Mouse (Mus musculus) adrenal gland, postnatal 10 days (tissue): ENCODE measurements around the gene Actrt2. TPM values are rescaled to one million over a fixed set of nuclear protein-coding genes. Genes with fewer than 3 reads are reported as not detected.

ENCODE experiments used
- DNase-seq: peaks from one replicate; pipeline ENCODE4 v3.0.0; 2021; ENCODE audit warnings: mixed read lengths
- total RNA-seq, 2 experiments: library from RNA; stranded (reverse); gene quantifications; 2 replicates each; pipeline ENCODE4 v1.2.3; 2021

Gene Actrt2
- total RNA-seq, 2 experiments from 2014 or later = not detected

DNA sequence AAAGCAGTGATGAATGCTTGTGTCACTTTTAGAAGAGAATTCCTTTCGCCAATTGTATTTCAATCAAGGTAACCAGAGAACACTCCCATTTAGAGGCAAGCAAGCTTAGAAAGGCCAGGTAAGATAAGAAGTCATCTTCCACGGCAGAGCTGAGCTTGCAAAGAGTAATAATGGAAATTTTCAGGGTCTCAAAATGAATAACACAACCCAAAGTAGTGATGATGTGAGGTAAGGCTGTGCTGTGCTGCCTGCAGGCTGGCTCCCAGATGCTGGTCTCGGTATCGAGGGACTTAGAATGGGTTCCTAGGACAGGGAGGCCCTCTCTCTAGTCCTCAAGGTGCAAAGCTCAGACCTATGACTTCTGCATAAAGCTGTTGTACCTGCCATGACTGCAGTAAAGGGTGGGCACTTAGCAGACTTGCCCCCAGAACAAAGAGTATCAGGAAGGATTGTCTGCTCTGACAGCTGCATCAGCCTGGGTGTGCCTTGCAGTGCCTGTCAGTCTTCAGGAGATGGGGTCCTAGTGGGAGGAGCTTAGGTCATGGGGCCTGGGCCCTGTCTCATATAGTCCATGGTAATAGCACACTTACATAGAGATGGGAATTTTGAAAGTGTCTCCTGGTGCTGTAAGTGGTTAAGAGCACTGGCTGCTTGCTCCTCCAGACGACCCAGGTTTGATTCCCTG is 15.5 kb upstream of the Actrt2 start:
- DNase-seq = no peak

DNA sequence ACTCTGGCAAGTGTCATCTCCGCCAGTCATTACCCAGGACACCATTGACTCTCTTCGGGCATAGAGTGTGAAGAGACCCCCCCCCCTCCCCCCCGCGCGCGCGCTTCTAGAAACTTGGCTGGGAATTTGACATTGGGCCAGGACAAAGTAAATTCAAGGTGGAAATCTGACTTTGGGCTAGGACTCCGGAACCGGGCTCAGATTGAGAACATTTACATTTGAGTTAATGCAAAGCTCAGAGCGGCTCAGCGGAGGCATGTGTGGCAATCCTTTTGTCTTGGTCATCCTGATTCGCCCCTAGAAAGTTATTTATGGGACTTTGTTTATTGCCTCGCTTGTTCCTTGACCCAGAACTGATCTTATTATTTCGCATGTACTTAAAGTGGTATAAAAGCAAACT is 14.6 kb upstream of the Actrt2 start:
- no peak for DNase-seq

DNA sequence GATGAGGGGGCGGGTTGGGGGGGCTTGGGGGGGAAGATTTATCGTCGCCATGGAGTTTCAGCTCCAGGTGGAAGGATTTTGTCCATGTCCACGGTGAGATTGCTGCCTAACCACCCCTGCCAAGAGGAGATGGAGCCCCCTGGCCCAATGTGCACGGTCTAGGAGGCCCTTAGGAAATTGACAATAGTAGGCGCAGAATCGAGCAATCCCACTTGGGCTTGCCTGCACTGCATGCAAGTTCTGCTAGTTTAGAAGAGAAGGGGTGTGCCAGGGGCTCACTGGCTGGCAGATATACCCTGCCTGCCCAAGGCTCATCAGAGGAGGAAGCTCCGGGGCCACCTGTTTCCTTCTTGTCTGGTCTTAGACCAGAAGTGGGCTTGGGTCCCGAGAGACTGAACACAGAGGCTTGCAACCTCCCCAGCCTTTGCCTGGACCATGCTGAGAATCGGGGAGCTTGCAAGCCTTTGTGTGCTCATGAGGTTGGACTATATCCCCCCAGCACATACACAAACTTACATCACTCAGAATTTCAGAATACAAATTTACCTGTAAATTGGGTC is 7.9 kb upstream of the Actrt2 start:
- DNase-seq = no peak

DNA sequence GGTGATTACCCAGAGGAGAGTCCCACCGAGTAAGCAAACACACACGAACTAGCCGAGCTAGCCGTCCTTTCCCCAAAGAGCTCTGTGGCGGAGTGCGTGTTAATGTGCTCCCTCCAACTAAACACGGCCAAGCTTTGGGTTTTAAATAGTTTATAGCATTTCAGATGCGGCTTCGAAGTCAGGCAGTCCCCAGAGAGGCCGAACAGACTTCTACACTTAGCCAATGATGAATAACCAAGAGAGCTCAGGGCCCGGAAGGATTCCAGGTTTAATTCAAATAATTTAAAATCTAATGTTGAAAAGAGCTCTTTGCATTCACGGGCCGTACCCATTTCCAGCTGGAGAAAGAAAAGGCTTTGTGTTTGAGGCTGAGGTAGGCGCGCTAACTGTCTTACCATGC is 7.3 kb upstream of the Actrt2 start:
- no peak for DNase-seq

DNA sequence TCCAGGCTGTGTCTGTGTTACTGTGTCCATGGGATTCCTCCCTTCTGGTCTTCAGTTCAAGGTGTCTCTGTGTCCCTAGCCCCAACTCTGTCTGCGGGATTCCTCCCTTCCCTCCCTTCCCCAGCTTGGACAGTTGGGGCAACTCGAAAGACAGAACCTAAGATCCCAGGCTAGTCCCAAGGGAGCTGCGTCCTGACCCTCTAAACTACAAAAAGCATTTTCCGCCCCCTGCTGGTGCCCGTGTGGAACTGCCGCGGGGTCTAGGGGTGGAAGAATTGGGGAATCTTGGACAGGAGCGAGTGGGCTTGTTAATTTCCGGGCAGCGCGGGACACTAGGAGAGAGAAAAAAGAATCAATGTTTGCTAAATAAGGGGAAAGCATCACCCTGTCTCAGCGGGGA is 6.9 kb upstream of the Actrt2 start:
- DNase-seq = peak; percentile 79

DNA sequence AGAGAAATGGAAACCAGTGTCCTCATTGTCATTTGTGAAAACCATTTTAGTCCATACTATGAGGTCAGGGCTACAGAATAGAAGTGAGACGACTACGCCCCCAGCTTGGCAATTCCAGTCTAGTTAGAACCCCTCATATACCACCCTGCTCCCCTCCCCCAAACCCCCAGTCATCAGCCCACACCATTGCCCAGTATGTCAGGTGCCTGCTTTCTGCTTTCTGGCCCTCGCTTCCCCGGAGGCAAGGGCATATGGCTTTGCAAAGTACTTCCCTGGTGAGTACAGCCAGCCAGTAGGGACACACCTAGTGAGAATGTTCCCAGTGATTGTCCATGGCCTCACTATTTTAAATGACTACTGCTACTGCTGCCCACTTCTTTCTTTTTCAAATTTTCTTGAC is 6.3 kb upstream of the Actrt2 start:
- no peak for DNase-seq

DNA sequence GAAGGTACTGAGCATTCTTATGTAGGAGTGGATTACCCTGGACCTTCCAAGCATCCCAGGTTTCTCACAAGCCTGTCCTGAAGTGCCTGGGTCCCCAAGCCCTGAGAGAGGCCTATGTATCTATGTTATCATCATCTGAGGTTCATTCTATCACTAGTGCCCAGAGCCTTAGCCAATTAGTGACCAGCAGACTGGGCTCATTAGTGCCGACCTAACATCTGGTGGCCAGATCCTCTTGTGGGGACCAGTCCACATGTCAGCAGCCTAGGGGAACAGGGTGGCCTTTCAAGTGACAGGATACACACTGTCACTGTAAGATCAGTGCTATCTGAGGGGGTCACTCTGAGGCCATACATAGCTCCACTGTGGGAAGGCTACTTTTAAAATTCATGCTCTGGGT is 4.4 kb upstream of the Actrt2 start:
- DNase-seq = no peak

DNA sequence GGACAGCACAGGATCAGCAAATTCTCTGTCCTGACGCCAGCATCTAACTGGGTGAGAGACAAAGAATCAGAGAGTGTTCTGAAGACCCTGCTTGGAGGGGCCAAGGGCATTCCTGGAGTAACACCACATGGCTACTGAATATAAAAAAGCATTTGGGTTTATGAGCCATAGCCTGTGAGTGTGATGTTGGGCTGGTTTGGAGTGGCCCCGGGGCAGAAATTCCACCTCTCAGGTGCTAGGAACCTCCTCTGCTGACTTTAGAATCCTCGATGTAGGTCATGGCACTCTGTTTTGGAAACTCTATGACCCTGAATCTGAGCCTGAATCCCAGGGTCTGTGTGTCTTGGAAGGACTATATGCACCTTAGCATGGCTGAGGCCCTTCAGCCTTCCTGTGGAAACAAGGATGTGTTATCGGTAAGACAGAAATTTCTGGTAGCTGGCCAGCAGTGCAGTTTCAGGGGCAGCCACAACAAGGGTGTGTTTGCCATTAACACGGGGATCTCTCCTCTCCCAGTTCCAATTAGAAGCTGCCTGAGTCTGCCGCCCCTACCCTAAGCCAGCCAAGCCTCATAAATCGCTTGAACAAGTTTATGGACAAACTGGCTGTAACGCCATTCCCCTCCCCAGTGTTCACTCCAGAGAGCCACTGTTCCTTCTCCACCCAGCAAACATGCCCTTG is 3.7 kb upstream of the Actrt2 start:
- DNase-seq = no peak

DNA sequence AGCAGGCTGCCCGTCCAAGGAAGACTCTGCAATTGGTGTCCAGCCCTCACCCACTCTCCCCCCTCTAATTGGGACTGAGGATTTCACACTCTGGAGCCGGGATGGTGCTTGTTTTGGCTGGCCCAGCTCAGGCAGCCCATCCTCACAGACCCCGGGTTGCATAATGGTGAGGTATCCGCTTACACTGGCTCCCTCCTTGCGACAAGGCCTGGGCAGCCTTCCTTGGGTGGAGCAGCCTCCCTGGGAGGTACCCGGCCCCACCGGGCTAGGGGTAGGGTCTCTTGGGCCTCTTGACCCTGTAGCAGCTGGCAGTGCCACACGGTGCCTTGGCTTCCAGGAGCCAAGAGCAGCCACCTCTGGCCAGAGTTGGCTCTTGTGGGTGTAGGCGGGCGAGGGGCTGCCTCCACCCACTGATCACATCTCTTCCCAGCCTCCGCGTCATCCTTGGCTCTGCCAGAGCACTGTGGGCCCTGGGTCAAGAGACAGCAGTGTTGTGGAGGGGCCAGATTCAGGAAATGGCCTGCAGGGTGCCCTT is 4.9 kb downstream of the Actrt2 start:
- DNase-seq = peak; percentile 70

DNA sequence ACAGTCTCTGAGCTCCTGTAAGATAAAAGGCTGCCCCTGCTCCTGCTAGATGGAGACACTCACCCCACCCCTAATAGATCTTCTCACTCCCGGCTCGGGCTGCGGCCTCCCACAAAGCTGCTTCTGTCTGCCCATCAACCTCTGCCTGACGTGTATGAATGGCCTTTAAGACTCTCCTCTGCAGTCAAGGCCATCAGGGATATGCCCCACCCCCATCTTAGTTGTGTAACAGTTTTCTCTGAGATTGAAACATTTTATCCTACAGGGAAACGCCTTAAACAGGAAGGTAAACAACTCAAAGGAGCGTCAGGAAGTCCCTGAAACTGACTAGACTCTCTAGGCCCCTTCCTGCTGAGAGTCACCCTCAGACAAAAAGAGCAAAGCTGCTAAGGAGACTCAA is 6.4 kb downstream of the Actrt2 start:
- DNase-seq = peak; percentile 18

DNA sequence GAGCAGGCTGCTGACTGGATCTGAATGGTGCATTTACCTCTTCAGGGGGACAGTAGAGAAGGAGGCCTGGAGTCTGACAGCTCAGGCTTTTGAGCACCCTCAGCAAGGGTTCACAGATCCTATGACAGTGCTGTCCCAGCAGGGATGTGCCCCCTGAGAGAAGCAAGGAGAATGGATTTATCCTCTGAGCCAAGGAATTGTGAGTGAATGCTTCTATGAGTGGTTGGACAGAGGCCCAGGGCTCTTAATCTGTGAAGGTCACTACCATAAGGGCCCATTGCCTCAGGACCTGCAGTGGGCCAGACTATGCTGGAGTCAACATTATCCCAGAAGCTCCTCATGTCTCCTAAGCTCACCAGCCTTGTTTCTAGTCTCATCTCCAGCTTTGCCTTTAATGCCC is 7.6 kb downstream of the Actrt2 start:
- DNase-seq = no peak

DNA sequence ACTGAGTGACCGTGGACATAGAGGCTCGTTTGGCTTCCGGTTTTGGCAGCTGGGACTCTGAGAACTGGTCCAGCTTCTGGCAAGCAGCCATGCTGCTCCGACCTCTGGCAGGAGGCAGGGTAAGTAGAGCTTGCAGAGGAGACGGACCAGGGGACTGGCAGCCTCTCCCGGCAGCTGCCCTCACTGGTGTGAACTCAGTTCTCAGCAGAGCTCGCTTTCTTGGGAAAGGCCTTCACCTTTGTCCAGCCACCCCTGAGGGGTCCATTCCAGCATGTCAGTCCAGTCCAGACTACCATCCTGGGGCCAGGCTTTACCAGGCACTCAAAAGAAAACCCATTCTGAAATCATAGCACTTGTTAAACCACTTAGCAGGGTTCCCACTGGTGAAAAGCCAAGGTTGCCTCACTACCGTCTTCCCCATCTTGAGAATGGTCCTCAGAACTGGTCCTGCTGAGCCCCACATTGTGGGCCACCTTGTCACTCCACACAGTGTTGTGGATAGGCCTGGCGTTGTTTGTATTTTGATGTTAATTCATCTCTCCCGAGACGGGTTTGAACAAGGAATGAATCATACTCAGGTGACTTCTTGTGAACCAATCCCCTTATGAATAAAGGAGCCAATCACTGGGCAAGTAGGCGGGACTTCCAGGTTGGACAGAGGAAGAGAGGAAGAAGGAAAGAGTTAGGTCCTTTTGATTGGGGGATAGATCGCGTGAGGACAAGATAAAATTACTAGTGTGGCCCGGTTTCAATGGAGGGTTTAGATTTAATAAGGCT is 12.3 kb downstream of the Actrt2 start:
- DNase-seq = peak; percentile 75

DNA sequence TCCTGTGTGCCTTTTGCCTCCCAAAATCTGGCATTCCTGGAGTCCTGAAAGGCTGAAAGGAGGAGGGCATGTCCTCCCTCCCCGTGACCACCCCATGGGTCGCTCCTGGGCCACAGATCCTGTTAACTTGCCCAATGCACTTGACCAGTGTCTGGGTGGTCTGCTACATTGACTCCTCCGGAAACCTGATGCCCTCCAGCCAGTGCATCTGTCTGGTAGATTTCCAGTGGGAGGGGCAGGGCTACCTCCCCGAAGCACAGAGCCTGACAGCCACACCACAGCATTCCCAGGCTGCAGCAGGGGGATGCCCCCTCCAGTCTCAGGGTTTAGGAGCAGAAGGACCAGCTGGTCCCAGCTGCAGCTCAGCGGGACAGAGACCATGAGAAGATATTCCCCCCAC is 15.2 kb downstream of the Actrt2 start:
- no peak for DNase-seq

DNA sequence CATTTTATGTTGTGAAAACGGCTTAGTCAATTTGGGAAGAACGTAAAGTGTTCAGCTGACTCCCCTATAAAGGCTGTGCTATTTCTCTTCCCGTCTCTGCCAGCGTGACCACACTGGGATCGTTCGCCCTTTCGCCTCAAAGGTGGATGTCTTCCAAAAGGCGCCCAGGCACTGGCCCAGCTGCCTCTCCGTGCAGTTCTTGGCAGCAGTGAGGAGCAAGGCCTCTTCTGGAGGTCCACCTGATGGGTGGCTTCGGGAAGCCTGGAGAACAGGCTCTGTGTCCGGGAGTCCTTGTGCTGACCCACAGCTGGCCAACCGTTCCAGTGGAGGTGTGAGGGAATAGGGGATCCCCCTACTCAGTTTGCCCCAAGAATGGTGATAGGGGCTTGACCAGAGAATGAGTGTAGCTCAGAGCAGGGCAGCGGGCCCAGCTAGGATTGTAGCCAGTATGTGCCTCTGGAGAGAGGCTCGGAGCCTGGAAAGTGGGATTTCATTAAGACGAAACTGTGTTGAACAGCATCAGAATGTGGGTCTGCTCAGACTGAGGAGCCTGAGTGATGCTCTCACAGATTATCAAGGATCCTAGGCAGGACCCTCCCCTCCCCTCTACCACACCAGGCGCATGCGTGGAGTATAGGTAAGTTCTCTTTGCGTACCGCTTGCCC is 18.5 kb downstream of the Actrt2 start:
- DNase-seq = peak; percentile 73

DNA sequence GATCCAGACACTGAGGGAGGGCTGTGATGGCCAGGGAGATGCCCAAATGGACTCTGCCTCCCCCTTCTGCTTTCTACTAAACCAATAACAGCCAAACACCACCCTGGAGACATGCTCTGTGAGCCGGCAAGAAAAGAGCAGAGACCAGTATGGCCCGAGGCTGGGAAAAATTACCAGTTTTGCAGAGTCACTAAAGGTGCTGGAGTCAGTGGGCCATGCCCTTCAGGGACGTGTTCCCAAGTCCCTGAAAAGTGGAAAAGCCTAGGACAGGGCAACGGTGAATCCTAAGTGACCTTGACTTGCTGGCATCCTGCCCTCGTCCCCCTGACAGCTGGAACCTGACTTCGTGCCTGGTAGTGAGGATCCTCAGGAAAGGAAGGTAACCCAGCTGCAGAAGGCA is 25.2 kb downstream of the Actrt2 start:
- no peak for DNase-seq

DNA sequence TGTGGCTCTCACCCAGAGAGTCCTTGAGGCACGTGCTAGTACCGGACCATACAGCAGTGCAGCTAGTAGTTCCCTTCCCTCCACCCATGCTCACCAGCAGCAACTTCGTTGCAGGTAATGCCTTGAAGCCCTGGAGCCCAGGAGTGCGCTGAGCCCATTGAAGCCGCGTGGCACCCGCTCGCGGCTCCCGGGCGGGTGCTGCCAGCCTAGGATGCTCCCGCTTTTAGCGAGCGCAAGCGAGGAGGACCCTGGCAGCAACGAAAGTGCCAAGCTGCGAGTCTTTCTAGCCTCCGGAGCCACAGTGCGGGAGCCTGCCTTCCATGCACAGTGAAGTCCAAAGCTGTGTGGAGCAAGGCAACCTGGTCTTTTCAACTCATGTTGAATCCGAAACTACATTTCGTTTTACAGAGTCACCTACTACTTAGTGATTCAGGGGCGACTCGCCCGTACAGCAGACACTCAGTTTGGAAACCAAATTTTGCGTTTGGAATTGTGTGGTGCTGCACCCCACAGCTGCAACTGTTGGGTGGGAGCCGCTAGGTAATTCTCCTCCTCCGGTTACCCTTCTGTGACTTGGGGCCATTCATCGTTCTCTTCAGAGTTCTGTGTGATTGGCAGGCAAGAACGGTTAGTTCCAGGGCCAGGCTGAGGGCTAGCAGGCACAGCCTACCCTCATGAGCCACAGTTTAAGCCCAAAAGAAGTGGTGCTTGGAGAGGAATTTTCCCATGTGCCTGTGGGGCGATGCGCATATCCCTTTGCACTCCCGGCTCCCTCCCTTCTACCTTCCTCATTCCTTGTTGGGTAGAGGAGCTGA is 26.2 kb downstream of the Actrt2 start:
- no peak for DNase-seq

DNA sequence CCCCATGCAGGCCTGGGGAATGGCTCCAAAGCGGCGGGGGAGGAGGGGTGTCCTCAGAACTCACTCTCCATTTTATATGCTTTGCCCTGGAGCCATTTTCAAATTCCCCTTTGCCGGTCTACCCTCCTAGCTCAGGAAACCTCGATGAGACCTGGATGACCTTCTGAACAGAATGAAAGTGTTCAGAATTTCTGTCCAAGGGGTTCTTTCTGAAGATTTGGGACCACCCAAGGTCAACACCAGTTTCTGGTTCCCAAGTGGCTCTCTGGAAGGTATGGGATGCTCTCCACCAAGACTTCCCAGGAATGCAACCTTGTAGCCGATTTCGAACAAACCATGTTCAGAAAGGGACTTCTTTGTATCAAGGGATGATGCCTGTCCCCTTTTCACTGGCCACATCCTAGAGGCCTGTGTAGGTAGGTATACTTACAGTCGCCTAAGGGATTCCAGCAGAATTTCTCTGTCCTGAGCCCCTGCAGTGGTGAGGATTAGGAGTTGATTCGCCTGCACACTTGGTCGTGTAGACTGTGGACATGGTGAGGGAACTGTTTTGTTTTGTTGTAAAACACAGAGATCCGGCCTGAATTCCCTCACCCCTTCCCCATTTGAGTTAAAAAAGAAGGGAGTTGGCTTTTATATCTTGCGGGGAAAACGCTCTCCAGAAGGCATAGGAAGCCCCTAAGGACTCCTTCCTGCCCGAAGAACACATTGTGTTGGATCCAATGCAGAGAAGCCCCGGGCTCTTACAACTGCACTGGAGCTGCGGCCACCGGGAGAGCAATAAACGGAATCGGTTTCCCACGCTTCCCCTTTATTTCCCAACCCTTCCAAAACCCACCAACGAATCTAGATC is 27.0 kb downstream of the Actrt2 start:
- no peak for DNase-seq

DNA sequence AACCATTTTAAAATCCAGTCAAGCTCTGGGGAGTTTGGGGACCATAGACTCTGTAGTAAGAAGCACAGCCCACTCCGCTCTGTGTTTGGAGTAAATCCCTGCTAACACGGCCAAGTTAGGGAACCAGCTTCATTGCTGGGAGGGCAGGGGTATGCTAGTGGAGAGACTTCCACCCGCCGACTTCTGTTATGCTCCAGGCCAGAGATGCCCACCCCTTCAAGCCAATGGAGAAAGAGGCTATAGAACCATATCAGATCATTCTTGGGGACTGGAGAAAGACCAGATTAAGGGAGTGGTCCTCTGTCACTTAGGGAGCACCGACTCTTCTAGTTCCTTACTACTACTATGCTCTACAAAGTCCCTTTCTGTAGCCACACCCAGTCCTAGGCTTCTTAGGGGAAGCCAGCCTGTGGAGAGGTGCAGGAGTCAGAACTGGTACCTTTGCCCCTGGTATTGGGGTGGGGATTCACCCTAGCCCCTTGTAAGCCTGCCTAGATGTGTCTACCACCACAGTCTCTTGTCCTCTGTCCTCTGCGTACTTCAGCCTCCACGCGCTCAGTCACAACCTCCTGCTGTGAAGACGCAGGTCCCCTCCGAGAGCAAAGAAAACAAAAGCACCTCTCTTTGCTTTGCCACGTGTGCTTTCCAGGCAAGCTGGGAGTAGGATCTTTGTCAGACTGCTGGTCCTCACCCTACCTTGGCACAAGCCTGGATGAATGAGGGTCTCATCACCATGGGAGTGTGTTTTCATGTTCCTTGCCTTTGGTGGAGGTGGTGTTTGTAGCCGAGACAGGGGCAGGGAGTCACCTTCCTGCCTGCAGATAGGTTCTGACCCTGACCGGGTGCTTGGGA is 27.9 kb downstream of the Actrt2 start:
- no peak for DNase-seq

DNA sequence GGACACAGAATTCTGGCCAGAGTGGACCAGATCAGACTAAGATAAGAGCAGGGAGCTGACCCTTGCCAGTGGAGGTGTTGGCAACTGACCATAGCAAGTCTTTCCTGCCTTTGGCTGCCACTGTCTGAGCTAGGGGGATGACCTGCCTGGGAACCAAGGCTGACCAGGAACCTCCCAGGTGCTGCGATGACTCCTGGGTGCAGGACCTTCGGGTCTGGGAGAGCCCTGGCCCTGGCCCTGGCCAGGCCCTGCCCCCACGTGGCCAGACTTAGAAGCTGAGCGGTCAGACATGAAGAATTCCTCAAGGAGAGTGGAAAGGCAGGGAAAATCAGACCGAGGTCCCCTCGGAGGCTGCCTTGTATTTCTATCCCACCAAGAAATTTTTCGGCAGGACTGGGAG is 28.5 kb downstream of the Actrt2 start:
- DNase-seq = peak; percentile 60
